Mouse (Mus musculus) hindbrain, embryonic 12.5 days (tissue): Measurements from ENCODE around the gene Pde1a. TPM values are rescaled to one million over a fixed set of nuclear protein-coding genes. Genes with fewer than 3 reads are reported as not detected.
"Not testable (repeated sequence)": the region's sequence is repeated elsewhere in the genome, so short reads cannot be mapped to it uniquely, and the experiment has no call there.

Experiments used
- ATAC-seq: fragments of 200-750 bp; cut with Nextera tagmentation; 2 replicates; pipeline ENCODE4 v1.8.0; 2017; ENCODE audit warnings: moderate TSS enrichment; ENCODE audit not compliant: low FRiP score
- H3K27ac ChIP-seq: fragments of 300-500 bp; sonication (generic); 2 replicates; pipeline ENCODE4 v1.5.1; 2016; ENCODE audit warnings: mild to moderate bottlenecking
- H3K27me3 ChIP-seq: fragments of 300-500 bp; sonication (generic); 2 replicates; pipeline ENCODE4 v1.6.1; 2016; ENCODE audit warnings: mild to moderate bottlenecking
- H3K36me3 ChIP-seq: fragments of 300-500 bp; sonication (generic); 2 replicates; pipeline ENCODE4 v1.6.1; 2016; ENCODE audit warnings: mild to moderate bottlenecking
- H3K4me1 ChIP-seq: fragments of 300-500 bp; sonication (generic); 2 replicates; pipeline ENCODE4 v1.6.1; 2016
- H3K4me2 ChIP-seq: fragments of 300-500 bp; sonication (generic); replicated peaks from 2 replicates; pipeline ENCODE4 v1.6.1; 2016; ENCODE audit warnings: mild to moderate bottlenecking
- H3K4me3 ChIP-seq: fragments of 300-500 bp; sonication (generic); 2 replicates; pipeline ENCODE4 v1.5.1; 2016; ENCODE audit warnings: mild to moderate bottlenecking
- H3K9ac ChIP-seq: fragments of 300-500 bp; sonication (generic); 2 replicates; pipeline ENCODE4 v1.6.1; 2016; ENCODE audit warnings: mild to moderate bottlenecking, moderate library complexity
- H3K9me3 ChIP-seq: fragments of 300-500 bp; sonication (generic); replicated peaks from 2 replicates; pipeline ENCODE4 v1.6.1; 2016; ENCODE audit warnings: mild to moderate bottlenecking
- WGBS: fragments of 180-500 bp; shearing (Covaris S2); methylation state at CpG from one replicate; pipeline ENCODE4 v1.1.7; 2016; 5-methylcytosine and 5-hydroxymethylcytosine counted together
- polyA plus RNA-seq: library from polyadenylated mRNA; unstranded; fragments of >200 nt; fragmentation: Nextera tagmentation; extraction: Ambion mirVana; gene quantifications from 2 replicates; pipeline ENCODE4 v1.2.1, GENCODE M21; 2016

The Pde1a gene
- polyA plus RNA-seq, 1 experiment from 2014 or later: 2.8 TPM

GRCm38 (mm10) chr2:79847396-79847795 lies 281.9 kb downstream of the Pde1a start:
- 88% methylated on average over 13 of the region's 13 CpGs for WGBS
- H3K4me3 ChIP-seq: not testable (repeated sequence)

GRCm38 (mm10) chr2:79839513-79839912 lies 289.7 kb downstream of the Pde1a start:
- 75% methylated on average over 5 of the region's 5 CpGs for WGBS
- no peak for ATAC-seq

More at GRCm38 (mm10) chr2:79847396-79847795, 281.9 kb downstream of the Pde1a start:
- ATAC-seq, H3K36me3 ChIP-seq, H3K9ac ChIP-seq, H3K27ac ChIP-seq, H3K9me3 ChIP-seq, H3K4me2 ChIP-seq, H3K4me1 ChIP-seq, H3K27me3 ChIP-seq: not testable (repeated sequence)

GRCm38 (mm10) chr2:79839090-79839489 lies 290.2 kb downstream of the Pde1a start:
- H3K9ac ChIP-seq: no peak overlapping the region
- no peaks in the 10 kb centered on the region for H3K9me3 ChIP-seq
- no peak for ATAC-seq
- no peak overlapping the region for H3K4me2 ChIP-seq
- H3K4me1 ChIP-seq: no peaks in the 10 kb centered on the region
- no peak overlapping the region for H3K27ac ChIP-seq
- 86% methylated on average over 6 of the region's 6 CpGs for WGBS
- no peaks in the 10 kb centered on the region for H3K36me3 ChIP-seq
- H3K27me3 ChIP-seq: no peaks in the 10 kb centered on the region
- no peak overlapping the region for H3K4me3 ChIP-seq

More at GRCm38 (mm10) chr2:79839513-79839912, 289.7 kb downstream of the Pde1a start:
- no peak overlapping the region for H3K9ac ChIP-seq
- H3K27ac ChIP-seq: no peak overlapping the region
- H3K4me1 ChIP-seq: no peaks in the 10 kb centered on the region
- no peak overlapping the region for H3K4me3 ChIP-seq
- no peak overlapping the region for H3K4me2 ChIP-seq
- no peaks in the 10 kb centered on the region for H3K36me3 ChIP-seq
- no peaks in the 10 kb centered on the region for H3K9me3 ChIP-seq
- no peaks in the 10 kb centered on the region for H3K27me3 ChIP-seq

GRCm38 (mm10) chr2:79825853-79826252 lies 303.4 kb downstream of the Pde1a start:
- H3K9ac ChIP-seq: no peak overlapping the region
- no peaks in the 10 kb centered on the region for H3K36me3 ChIP-seq
- WGBS: 85% methylated on average over 4 of the region's 4 CpGs
- no peak overlapping the region for H3K27ac ChIP-seq
- no peaks in the 10 kb centered on the region for H3K9me3 ChIP-seq
- no peak overlapping the region for H3K4me2 ChIP-seq
- H3K4me1 ChIP-seq: no peaks in the 10 kb centered on the region
- no peaks in the 10 kb centered on the region for H3K27me3 ChIP-seq
- H3K4me3 ChIP-seq: no peak overlapping the region
- no peak for ATAC-seq

GRCm38 (mm10) chr2:79819543-79819942 lies 309.7 kb downstream of the Pde1a start:
- WGBS: 74% methylated on average over 3 of the region's 3 CpGs
- no peak overlapping the region for H3K4me2 ChIP-seq
- ATAC-seq: no peak

GRCm38 (mm10) chr2:79815708-79816484 lies 313.4 kb downstream of the Pde1a start:
- H3K4me3 ChIP-seq: no peak overlapping the region
- H3K9me3 ChIP-seq: no peaks in the 10 kb centered on the region
- H3K4me2 ChIP-seq: no peak overlapping the region
- H3K36me3 ChIP-seq: no peaks in the 10 kb centered on the region
- no peak for ATAC-seq
- H3K27me3 ChIP-seq: no peaks in the 10 kb centered on the region
- no peak overlapping the region for H3K9ac ChIP-seq
- no peaks in the 10 kb centered on the region for H3K4me1 ChIP-seq
- 70% methylated on average over 3 of the region's 3 CpGs for WGBS
- no peak overlapping the region for H3K27ac ChIP-seq

More at GRCm38 (mm10) chr2:79819543-79819942, 309.7 kb downstream of the Pde1a start:
- H3K27ac ChIP-seq: no peak overlapping the region
- no peaks in the 10 kb centered on the region for H3K4me1 ChIP-seq
- H3K4me3 ChIP-seq: no peak overlapping the region
- H3K9ac ChIP-seq: no peak overlapping the region
- H3K27me3 ChIP-seq: no peaks in the 10 kb centered on the region
- no peaks in the 10 kb centered on the region for H3K9me3 ChIP-seq
- no peaks in the 10 kb centered on the region for H3K36me3 ChIP-seq

- H3K9ac ChIP-seq: no peak overlapping the region
- no peaks in the 10 kb centered on the region for H3K27me3 ChIP-seq
- H3K9me3 ChIP-seq: no peaks in the 10 kb centered on the region
- H3K27ac ChIP-seq: no peak overlapping the region
- H3K4me3 ChIP-seq: no peak overlapping the region
- 16% methylated on average over 7 of the region's 7 CpGs for WGBS
- no peaks in the 10 kb centered on the region for H3K36me3 ChIP-seq
- peaks cover 4% of the 10 kb centered on the region; the same call in 1 of the 2 replicates for H3K4me1 ChIP-seq
- ATAC-seq: no peak
- H3K4me2 ChIP-seq: no peak overlapping the region
Measured at GRCm38 (mm10) chr2:79798627-79799026, 330.6 kb downstream of the Pde1a start.

- H3K27ac ChIP-seq: no peak overlapping the region
- H3K4me1 ChIP-seq: peaks cover 4% of the 10 kb centered on the region; the same call in 1 of the 2 replicates
- no peak overlapping the region for H3K9ac ChIP-seq
- no peak overlapping the region for H3K4me3 ChIP-seq
- 55% methylated on average over 2 of the region's 2 CpGs for WGBS
- no peaks in the 10 kb centered on the region for H3K9me3 ChIP-seq
- H3K4me2 ChIP-seq: no peak overlapping the region
- H3K27me3 ChIP-seq: no peaks in the 10 kb centered on the region
- no peak for ATAC-seq
- H3K36me3 ChIP-seq: no peaks in the 10 kb centered on the region
Measured at GRCm38 (mm10) chr2:79797444-79797843, 331.8 kb downstream of the Pde1a start.

GRCm38 (mm10) chr2:79793186-79793585 lies 336.1 kb downstream of the Pde1a start:
- Histone ChIP-seq H3K27me3 (no peaks in the 10 kb centered on the region), H3K9ac (no peak overlapping the region), H3K9me3 (no peaks in the 10 kb centered on the region), H3K36me3 (no peaks in the 10 kb centered on the region), H3K4me1 (0 out of 2 replicates have a peak, but pooled peaks cover 4% of the 10 kb centered on the region), H3K4me2 (no peak overlapping the region), H3K27ac (no peak overlapping the region), H3K4me3 (no peak overlapping the region)
- 77% methylated on average over 2 of the region's 2 CpGs for WGBS
- no peak for ATAC-seq

- Histone ChIP-seq H3K4me1 (no peaks in the 10 kb centered on the region), H3K27me3 (no peaks in the 10 kb centered on the region), H3K36me3 (no peaks in the 10 kb centered on the region), H3K9ac (no peak overlapping the region), H3K9me3 (no peaks in the 10 kb centered on the region), H3K27ac (no peak overlapping the region), H3K4me2 (no peak overlapping the region), H3K4me3 (no peak overlapping the region)
- WGBS: 93% methylated on average over 11 of the region's 11 CpGs
- ATAC-seq: no peak
Measured at GRCm38 (mm10) chr2:79786467-79786866, 342.8 kb downstream of the Pde1a start.

- Histone ChIP-seq H3K27me3 (no peaks in the 10 kb centered on the region), H3K9me3 (no peaks in the 10 kb centered on the region), H3K9ac (no peak overlapping the region), H3K4me1 (no peaks in the 10 kb centered on the region), H3K27ac (no peak overlapping the region), H3K4me3 (no peak overlapping the region), H3K36me3 (no peaks in the 10 kb centered on the region), H3K4me2 (no peak overlapping the region)
- 66% methylated on average over 8 of the region's 8 CpGs for WGBS
- no peak for ATAC-seq
Measured at GRCm38 (mm10) chr2:79785541-79786134, 343.6 kb downstream of the Pde1a start.
